Mouse (Mus musculus) cortical plate, adult 2 months (tissue): ENCODE results near the gene Mef2d.

Experiments used
- CTCF ChIP-seq: fragments of 200-500 bp; IDR thresholded peaks from 2 replicates; pipeline ENCODE4 v1.5.1; 2011; ENCODE audit warnings: mild to moderate bottlenecking, control low read depth, low read length; ENCODE audit not compliant: insufficient read depth; ENCODE audit errors: extremely low read depth
- POLR2A ChIP-seq: fragments of 200-500 bp; IDR thresholded peaks from 2 replicates; pipeline ENCODE4 v1.6.1; 2011; ENCODE audit warnings: mild to moderate bottlenecking, low read length, control low read depth; ENCODE audit not compliant: insufficient read depth; ENCODE audit errors: extremely low read depth

DNA sequence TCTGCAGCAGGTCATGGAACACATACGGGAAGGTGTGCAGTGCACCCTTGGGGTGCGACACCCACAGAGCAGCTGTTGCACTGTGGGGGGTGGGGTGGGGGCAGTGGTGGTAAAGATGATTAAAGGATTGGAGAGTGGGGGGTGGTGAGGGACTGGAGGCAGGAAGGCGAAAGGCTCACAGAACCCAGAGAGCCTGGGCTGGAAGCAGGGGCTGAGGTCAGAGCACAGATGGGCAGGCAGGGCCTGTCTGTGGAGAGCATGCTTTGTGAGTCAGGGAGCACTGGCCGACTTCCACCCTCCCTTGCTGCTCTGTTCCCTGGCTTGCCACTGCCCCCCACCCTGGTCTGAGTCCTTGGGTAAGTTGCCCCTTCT, 3.2 kb downstream of the Mef2d start:
- TF ChIP-seq POLR2A (no peak), CTCF (no peak)
